Mouse (Mus musculus) ES-E14 (cell line): ENCODE measurements at regions not wholly inside any gene's neighbourhood (a gene's known extent, or its start where the extent isn't known, plus 50 kb on each side); places are given as distances from the start of the nearest gene placed in this dataset.

Source experiments
- DNase-seq: peaks from one replicate; pipeline ENCODE4 v3.0.0-alpha.2; 2013; ENCODE audit warnings: low read depth, low spot score
- H3K27ac ChIP-seq: 2 replicates; pipeline ENCODE4 v1.5.1; 2012; ENCODE audit warnings: low read depth, mild to moderate bottlenecking, low read length, moderate library complexity, mixed read lengths; ENCODE audit not compliant: poor library complexity, insufficient read depth, severe bottlenecking
- H3K36me3 ChIP-seq: 2 replicates; pipeline ENCODE4 v1.6.1; 2012; ENCODE audit warnings: mild to moderate bottlenecking, low read length, moderate library complexity, mixed read lengths; ENCODE audit not compliant: control insufficient read depth, poor library complexity, insufficient read depth, severe bottlenecking
- H3K4me1 ChIP-seq, 2 experiments: fragments of 150-350 bp in 1 of 2; sonication (generic) in 1 of 2; 2 replicates each; pipeline ENCODE4 v1.6.1; 2012; ENCODE audit warnings: low read length in 2 of 2, mild to moderate bottlenecking in 1 of 2, mixed read lengths in 1 of 2; ENCODE audit not compliant: control insufficient read depth in 2 of 2, insufficient read depth in 2 of 2, poor library complexity in 1 of 2
- H3K4me3 ChIP-seq, 2 experiments: fragments of 150-350 bp in 1 of 2; sonication (generic) in 1 of 2; 2 replicates each; pipeline ENCODE4 v1.5.1; 2012; ENCODE audit warnings: low read length in 2 of 2, low read depth in 1 of 2, mild to moderate bottlenecking in 1 of 2, mixed read lengths in 1 of 2; ENCODE audit not compliant: insufficient read depth in 1 of 2, poor library complexity in 1 of 2, severe bottlenecking in 1 of 2
- H3K9ac ChIP-seq: 2 replicates; pipeline ENCODE4 v1.6.1; 2012; ENCODE audit warnings: low read depth, mild to moderate bottlenecking, low read length, mixed read lengths; ENCODE audit not compliant: poor library complexity, insufficient read depth, severe bottlenecking
- H3K9me3 ChIP-seq: fragments of 150-350 bp; sonication (generic); 2 replicates; pipeline ENCODE4 v1.6.1; 2012; ENCODE audit warnings: low read depth, mild to moderate bottlenecking, low read length; ENCODE audit not compliant: control insufficient read depth, insufficient read depth
- CHD2 ChIP-seq: IDR thresholded peaks from 2 replicates; pipeline ENCODE4 v1.6.1; 2014; ENCODE audit warnings: mild to moderate bottlenecking, low read depth, low read length, inconsistent platforms
- HCFC1 ChIP-seq: IDR thresholded peaks from 2 replicates; pipeline ENCODE4 v1.6.1; 2012; ENCODE audit warnings: low read length, inconsistent platforms, borderline replicate concordance; ENCODE audit not compliant: insufficient read depth
- MAFK ChIP-seq: IDR thresholded peaks from 2 replicates; pipeline ENCODE4 v1.6.1; 2014; ENCODE audit warnings: mild to moderate bottlenecking, low read depth, low read length, inconsistent platforms; ENCODE audit not compliant: insufficient read depth
- ZC3H11A ChIP-seq: IDR thresholded peaks from 2 replicates; pipeline ENCODE4 v1.6.1; 2012; ENCODE audit warnings: low read depth, mild to moderate bottlenecking, inconsistent platforms, low read length, borderline replicate concordance
- ZNF384 ChIP-seq: IDR thresholded peaks from 2 replicates; pipeline ENCODE4 v1.6.1; 2012; ENCODE audit warnings: low read depth, low read length, inconsistent platforms
- in situ Hi-C, 2 experiments: fragments of 600-800 bp; cut with MboI; formaldehyde crosslinking; loops; one replicate each; pipeline ENCODE4 v1.15.1; 2025; ENCODE audit warnings: low sequenced_read_pairs in 2 of 2, inconsistent platforms in 1 of 2; ENCODE audit not compliant: unreplicated experiment in 2 of 2

GRCm38 (mm10) chr9:68594586-68594985 is 59.0 kb upstream of the Rora start:
- no peak for TF ChIP-seq MAFK
- TF ChIP-seq CHD2: no peak
- TF ChIP-seq ZC3H11A: no peak
- no peak for TF ChIP-seq HCFC1
- TF ChIP-seq ZNF384: no peak
- H3K4me1 ChIP-seq: no peaks in the 10 kb centered on the region
- H3K9me3 ChIP-seq: no peaks in the 10 kb centered on the region
- DNase-seq: no peak
- in situ Hi-C loops: no loop called here
- H3K27ac ChIP-seq: no peak overlapping the region
- H3K36me3 ChIP-seq: no peaks in the 10 kb centered on the region
- H3K4me3 ChIP-seq: no peak overlapping the region
- H3K9ac ChIP-seq: no peak overlapping the region
